Mouse (Mus musculus) hindbrain, embryonic 12.5 days (tissue): ENCODE measurements at regions not wholly inside any gene's neighbourhood (a gene's known extent, or its start where the extent isn't known, plus 50 kb on each side); places are given as distances from the start of the nearest gene placed in this dataset.
"Not testable (repeated sequence)": the region's sequence is repeated elsewhere in the genome, so short reads cannot be mapped to it uniquely, and the experiment has no call there.

ENCODE experiments used
- ATAC-seq: fragments of 200-750 bp; cut with Nextera tagmentation; 2 replicates; pipeline ENCODE4 v1.8.0; 2017; ENCODE audit warnings: moderate TSS enrichment; ENCODE audit not compliant: low FRiP score
- H3K27ac ChIP-seq: fragments of 300-500 bp; sonication (generic); 2 replicates; pipeline ENCODE4 v1.5.1; 2016; ENCODE audit warnings: mild to moderate bottlenecking
- H3K27me3 ChIP-seq: fragments of 300-500 bp; sonication (generic); 2 replicates; pipeline ENCODE4 v1.6.1; 2016; ENCODE audit warnings: mild to moderate bottlenecking
- H3K36me3 ChIP-seq: fragments of 300-500 bp; sonication (generic); 2 replicates; pipeline ENCODE4 v1.6.1; 2016; ENCODE audit warnings: mild to moderate bottlenecking
- H3K4me1 ChIP-seq: fragments of 300-500 bp; sonication (generic); 2 replicates; pipeline ENCODE4 v1.6.1; 2016
- H3K4me2 ChIP-seq: fragments of 300-500 bp; sonication (generic); replicated peaks from 2 replicates; pipeline ENCODE4 v1.6.1; 2016; ENCODE audit warnings: mild to moderate bottlenecking
- H3K4me3 ChIP-seq: fragments of 300-500 bp; sonication (generic); 2 replicates; pipeline ENCODE4 v1.5.1; 2016; ENCODE audit warnings: mild to moderate bottlenecking
- H3K9ac ChIP-seq: fragments of 300-500 bp; sonication (generic); 2 replicates; pipeline ENCODE4 v1.6.1; 2016; ENCODE audit warnings: mild to moderate bottlenecking, moderate library complexity
- H3K9me3 ChIP-seq: fragments of 300-500 bp; sonication (generic); replicated peaks from 2 replicates; pipeline ENCODE4 v1.6.1; 2016; ENCODE audit warnings: mild to moderate bottlenecking
- WGBS: fragments of 180-500 bp; shearing (Covaris S2); methylation state at CpG from one replicate; pipeline ENCODE4 v1.1.7; 2016; 5-methylcytosine and 5-hydroxymethylcytosine counted together

DNA sequence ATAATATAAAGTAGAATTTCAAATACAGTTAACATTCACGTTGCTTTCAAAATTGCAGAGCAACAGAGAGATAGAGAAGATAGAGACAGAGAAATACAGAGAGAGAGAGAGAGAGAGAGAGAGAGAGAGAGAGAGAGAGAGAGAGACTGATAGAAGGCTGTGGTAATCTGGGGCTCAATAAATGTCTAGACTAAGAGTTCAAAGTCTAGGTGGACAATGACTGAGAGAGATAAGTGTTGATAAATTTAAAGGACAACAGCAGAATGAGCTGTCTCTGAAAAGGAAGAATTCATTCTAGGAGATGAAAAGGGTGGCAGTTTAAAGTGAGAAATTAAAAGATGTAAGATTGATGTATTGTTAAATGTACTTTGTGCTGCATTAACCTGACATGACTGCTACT, 335.7 kb downstream of the Car8 start:
- Histone ChIP-seq H3K36me3 (no peaks in the 10 kb centered on the region), H3K9me3 (no peaks in the 10 kb centered on the region), H3K27ac (no peak overlapping the region), H3K4me3 (no peak overlapping the region), H3K27me3 (no peaks in the 10 kb centered on the region), H3K4me1 (no peaks in the 10 kb centered on the region), H3K4me2 (no peak overlapping the region), H3K9ac (no peak overlapping the region)
- ATAC-seq: no peak
- WGBS: 60% methylated on average over 1 of the region's 1 CpGs

DNA sequence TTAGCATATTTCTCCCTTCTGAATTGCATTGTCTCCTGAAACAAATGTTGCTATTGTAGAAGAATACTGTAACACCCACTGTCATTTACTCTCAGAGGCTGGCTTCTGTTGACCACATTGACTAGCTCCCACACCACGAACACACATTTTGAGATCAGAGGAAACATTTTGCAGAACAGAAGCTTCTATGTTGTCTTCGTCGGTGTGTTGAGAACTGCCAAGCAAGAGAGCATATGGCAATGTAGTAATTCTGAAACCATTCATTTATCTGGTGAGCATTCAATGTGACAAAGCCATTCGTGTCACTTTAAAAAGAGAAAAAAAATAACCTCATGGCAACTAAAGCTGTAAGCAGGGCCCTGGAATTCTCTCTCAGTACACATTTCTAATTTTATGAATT, 343.9 kb downstream of the Car8 start:
- H3K36me3 ChIP-seq: no peaks in the 10 kb centered on the region
- H3K4me2 ChIP-seq: no peak overlapping the region
- H3K9me3 ChIP-seq: no peaks in the 10 kb centered on the region
- 75% methylated on average over 4 of the region's 4 CpGs for WGBS
- H3K9ac ChIP-seq: no peak overlapping the region
- no peak overlapping the region; the same call in 1 of the 2 replicates for H3K27ac ChIP-seq
- no peak for ATAC-seq
- H3K4me3 ChIP-seq: no peak overlapping the region
- H3K27me3 ChIP-seq: no peaks in the 10 kb centered on the region
- H3K4me1 ChIP-seq: no peaks in the 10 kb centered on the region

DNA sequence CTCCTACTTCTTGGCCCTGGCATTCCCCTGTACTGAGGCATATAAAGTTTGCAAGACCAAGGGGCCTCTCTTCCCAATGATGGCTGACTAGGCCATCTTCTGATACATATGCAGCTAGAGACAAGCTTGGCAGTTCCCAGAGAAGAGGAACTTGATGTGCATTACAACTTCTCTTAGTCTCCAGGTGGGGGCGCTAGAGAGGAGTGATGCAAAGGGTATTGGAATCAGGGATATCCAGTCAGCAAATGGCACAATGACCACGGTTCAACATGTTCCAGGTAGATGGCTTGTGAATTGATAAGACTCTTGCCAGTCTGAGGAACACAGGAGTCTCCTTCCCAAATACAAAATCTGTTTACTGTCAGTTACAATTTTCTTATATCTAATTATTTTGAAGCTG, 347.7 kb downstream of the Car8 start:
- Histone ChIP-seq H3K4me2 (no peak overlapping the region), H3K9ac (no peak overlapping the region), H3K9me3 (no peaks in the 10 kb centered on the region), H3K4me1 (no peaks in the 10 kb centered on the region), H3K36me3 (no peaks in the 10 kb centered on the region), H3K27me3 (no peaks in the 10 kb centered on the region), H3K27ac (no peak overlapping the region), H3K4me3 (no peak overlapping the region)
- WGBS: 61% methylated on average over 2 of the region's 2 CpGs
- no peak for ATAC-seq

DNA sequence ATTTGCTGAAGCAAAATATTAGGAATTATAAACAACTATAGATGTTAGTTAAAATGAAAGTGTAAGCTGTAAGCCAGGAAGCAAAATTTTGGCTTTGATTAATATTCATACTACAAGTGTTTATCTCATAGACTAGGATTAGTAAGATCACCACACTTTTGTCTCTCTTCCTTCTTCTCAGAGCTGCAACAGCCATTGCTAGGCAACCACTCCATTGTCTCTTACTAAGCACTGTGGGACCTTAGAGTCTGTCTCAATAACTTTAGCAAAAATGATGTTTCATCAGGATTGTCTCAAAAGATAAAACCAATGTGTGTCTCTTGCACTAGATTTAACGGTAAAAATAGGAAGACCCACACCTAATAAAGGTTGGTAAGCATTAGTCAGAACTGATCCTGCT, 384.3 kb downstream of the Car8 start:
- ATAC-seq: no peak
- 70% methylated on average over 1 of the region's 1 CpGs for WGBS
- H3K27ac ChIP-seq: no peak overlapping the region

DNA sequence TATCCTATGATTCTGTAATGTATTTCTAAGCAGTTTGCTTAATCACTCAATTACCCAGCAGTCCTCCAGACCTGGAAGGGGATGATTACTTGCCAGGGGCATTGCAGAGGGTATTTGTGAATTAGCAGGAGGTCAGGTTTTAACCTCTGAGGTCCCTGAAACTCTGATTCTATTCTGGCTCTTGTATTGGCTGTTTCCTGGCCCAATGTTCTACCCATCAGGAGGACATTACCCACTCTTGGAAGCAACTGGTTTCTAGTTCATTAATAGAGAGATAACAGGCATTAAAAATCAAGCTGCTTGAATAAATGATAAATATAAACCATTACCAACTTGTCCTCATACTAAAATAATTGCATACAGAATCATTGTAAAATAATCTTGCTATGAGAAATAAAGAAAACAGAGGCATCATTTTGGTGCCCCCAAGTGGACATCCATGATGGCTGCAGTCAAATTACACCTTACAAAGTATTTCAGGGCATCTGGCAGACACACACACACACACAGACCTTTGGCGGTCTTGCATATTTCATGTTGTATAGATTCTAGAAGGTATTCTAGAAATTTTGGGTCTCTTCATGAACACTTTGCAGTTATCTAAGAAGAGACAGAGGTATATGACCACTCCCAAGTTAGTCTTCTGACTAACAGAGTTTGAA, 385.6 kb downstream of the Car8 start:
- ATAC-seq: 0 out of 2 replicates have a peak, but pooled peaks have one; percentile 29
- Histone ChIP-seq H3K4me2 (no peak overlapping the region), H3K36me3 (no peaks in the 10 kb centered on the region), H3K4me3 (no peak overlapping the region), H3K4me1 (no peaks in the 10 kb centered on the region), H3K9me3 (no peaks in the 10 kb centered on the region), H3K27ac (no peak overlapping the region), H3K27me3 (no peaks in the 10 kb centered on the region), H3K9ac (no peak overlapping the region)
- WGBS: 77% methylated on average over 1 of the region's 1 CpGs

More for the DNA sequence above, 384.3 kb downstream of the Car8 start:
- Histone ChIP-seq H3K27me3 (no peaks in the 10 kb centered on the region), H3K4me1 (no peaks in the 10 kb centered on the region), H3K4me2 (no peak overlapping the region), H3K36me3 (no peaks in the 10 kb centered on the region), H3K9me3 (no peaks in the 10 kb centered on the region), H3K4me3 (no peak overlapping the region), H3K9ac (no peak overlapping the region)

DNA sequence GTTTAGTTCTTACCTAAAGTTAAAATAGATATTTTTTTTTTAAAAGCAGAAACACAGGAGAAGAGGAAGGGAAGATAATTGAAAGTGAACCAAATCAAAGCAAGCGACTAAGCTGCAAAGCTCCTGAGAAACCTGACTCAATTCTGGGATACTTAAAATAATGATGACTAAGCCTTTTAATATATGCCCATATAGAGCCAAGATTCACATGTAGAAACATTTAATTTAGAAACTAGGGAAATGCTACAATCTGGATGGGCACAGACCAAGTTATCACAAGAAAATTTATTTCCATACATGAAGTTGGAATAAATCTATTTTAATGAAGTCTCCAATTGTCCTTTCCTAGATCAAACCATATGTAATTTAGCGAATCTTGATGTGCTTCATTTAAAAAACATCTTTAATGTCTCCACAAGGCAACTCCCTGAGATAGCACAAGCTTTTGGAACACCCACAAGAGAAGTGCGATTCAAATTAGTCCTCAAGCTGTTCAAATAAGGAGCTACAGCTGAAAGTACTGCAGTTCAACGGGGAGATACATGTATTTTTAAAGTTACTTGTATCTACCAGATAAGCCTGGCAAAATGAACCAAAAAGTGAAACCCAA, 386.7 kb downstream of the Car8 start:
- WGBS: 90% methylated on average over 4 of the region's 4 CpGs

DNA sequence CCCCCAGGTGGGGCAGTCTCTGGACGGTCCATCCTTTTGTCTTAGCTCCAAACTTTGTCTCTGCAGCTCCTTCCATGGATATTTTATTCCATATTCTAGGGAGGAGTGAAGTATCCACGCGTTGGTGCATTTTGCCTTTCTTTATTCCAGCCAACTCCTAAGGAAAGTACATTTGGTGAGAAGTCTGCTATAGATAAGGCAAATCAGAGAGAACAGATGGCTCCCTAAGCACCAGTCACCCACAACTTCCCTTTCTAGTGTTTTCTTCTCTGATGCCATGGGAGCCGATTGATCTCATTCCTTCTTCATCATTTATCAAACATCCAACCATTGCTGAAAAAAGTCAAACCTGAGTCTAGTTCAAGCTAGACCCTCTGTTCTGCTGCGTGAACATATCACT, 391.4 kb downstream of the Car8 start:
- H3K9ac ChIP-seq: no peak overlapping the region
- no peak overlapping the region for H3K27ac ChIP-seq
- 89% methylated on average over 5 of the region's 5 CpGs for WGBS
- no peak for ATAC-seq
- no peaks in the 10 kb centered on the region for H3K4me1 ChIP-seq
- H3K27me3 ChIP-seq: no peaks in the 10 kb centered on the region
- H3K4me2 ChIP-seq: no peak overlapping the region
- H3K36me3 ChIP-seq: no peaks in the 10 kb centered on the region
- no peak overlapping the region for H3K4me3 ChIP-seq
- no peaks in the 10 kb centered on the region for H3K9me3 ChIP-seq

More for the DNA sequence above, 386.7 kb downstream of the Car8 start:
- no peak overlapping the region for H3K27ac ChIP-seq
- no peak overlapping the region for H3K4me3 ChIP-seq
- H3K27me3 ChIP-seq: no peaks in the 10 kb centered on the region
- no peak overlapping the region for H3K9ac ChIP-seq
- H3K4me1 ChIP-seq: no peaks in the 10 kb centered on the region
- no peaks in the 10 kb centered on the region for H3K36me3 ChIP-seq
- no peaks in the 10 kb centered on the region for H3K9me3 ChIP-seq
- H3K4me2 ChIP-seq: no peak overlapping the region
- no peak for ATAC-seq

DNA sequence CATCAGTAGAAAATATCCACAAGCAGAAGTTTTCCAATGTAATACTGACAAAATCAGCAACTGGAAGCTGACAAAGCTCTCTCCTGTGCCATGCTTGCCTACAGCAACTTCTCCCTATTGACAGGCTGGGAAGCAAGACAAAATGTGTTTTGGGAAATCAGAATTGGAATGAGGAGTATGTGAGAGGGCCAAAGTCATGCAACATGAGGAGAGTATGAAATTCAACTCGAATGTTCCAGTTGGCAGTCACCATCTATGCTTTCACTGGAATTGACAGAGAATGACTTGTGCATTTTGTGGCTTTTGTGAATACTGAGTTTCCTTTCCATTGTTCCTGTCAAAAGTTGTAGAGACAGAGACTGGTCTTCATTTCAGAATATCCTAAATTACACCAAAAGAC, 409.7 kb downstream of the Car8 start:
- no peaks in the 10 kb centered on the region for H3K27me3 ChIP-seq
- H3K36me3 ChIP-seq: no peaks in the 10 kb centered on the region
- H3K4me2 ChIP-seq: no peak overlapping the region
- H3K4me3 ChIP-seq: no peak overlapping the region
- no peaks in the 10 kb centered on the region for H3K9me3 ChIP-seq
- no peak overlapping the region for H3K27ac ChIP-seq
- 64% methylated on average over 1 of the region's 1 CpGs for WGBS
- no peaks in the 10 kb centered on the region for H3K4me1 ChIP-seq
- ATAC-seq: no peak
- no peak overlapping the region for H3K9ac ChIP-seq

DNA sequence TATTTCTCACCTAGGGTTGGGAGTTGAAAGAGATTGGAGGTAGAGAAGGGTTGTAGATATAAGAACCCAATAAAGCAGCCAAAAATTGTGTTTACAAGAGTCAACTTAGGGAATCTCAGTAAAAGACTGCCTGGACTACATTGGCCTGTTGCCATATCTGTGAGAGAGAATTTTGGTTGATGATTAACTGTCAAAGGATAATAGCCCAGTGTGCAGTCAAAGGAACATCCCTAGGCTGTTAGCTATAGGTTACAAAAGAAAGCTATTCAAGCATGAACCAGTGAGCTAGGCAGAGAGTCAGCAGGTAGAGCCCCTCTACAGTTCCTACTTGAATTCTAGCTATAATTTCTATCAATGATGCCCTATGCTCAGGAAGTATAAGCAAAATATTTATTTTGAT, 419.0 kb downstream of the Car8 start:
- Histone ChIP-seq H3K4me2 (no peak overlapping the region), H3K27ac (no peak overlapping the region)
- ATAC-seq: no peak

DNA sequence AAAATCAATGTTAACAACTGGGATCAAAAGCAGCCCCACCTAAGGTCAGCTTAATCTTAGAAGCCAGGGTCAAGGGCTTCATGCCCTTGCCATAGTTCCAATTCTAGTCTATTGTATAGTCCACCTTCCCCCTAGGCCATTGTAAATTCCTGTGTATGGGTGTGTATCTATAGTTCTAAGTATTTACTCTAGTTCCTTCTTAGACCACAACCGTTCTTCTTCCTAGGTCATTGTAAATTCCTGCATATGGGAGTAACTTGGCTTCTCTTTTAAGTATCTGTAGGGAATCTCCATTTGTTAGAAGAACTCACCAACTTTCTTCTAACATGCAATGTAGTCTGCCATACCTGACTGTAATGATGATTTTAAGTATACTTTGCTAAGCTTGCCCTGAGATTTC, 461.1 kb downstream of the Car8 start:
- ATAC-seq, H3K27me3 ChIP-seq, H3K36me3 ChIP-seq, H3K4me3 ChIP-seq, H3K9me3 ChIP-seq, H3K27ac ChIP-seq, H3K4me1 ChIP-seq, H3K4me2 ChIP-seq, H3K9ac ChIP-seq: not testable (repeated sequence)
- WGBS: 85% methylated on average over 1 of the region's 1 CpGs

More for the DNA sequence above, 419.0 kb downstream of the Car8 start:
- Histone ChIP-seq H3K4me3 (no peak overlapping the region), H3K27me3 (no peaks in the 10 kb centered on the region), H3K36me3 (no peaks in the 10 kb centered on the region), H3K9ac (no peak overlapping the region), H3K9me3 (no peaks in the 10 kb centered on the region), H3K4me1 (no peaks in the 10 kb centered on the region)

DNA sequence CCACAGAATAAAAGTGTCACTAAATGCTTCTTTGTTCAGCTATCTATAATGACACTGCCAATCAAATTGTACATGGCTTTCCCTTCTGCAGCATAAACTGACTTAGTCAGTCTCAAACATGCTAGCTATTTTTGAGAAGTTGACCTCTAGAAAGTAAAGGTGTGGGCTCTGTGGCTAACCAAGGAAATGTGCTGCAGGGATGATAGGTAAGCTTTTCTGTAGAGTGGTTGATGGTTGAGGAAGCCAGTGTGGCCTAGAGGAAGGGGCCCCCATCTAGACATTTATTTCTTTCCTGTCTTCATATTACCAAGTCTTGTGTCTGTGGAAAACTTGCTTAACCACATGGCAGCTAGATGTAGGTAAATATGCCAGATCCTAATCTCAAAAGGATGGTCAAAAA, 483.4 kb downstream of the Car8 start:
- no peak for ATAC-seq
- no peaks in the 10 kb centered on the region for H3K27me3 ChIP-seq
- H3K36me3 ChIP-seq: no peaks in the 10 kb centered on the region
- no peak overlapping the region for H3K4me2 ChIP-seq
- no peaks in the 10 kb centered on the region for H3K9me3 ChIP-seq
- no peak overlapping the region for H3K27ac ChIP-seq
- H3K4me3 ChIP-seq: no peak overlapping the region
- no peak overlapping the region for H3K9ac ChIP-seq
- H3K4me1 ChIP-seq: no peaks in the 10 kb centered on the region

DNA sequence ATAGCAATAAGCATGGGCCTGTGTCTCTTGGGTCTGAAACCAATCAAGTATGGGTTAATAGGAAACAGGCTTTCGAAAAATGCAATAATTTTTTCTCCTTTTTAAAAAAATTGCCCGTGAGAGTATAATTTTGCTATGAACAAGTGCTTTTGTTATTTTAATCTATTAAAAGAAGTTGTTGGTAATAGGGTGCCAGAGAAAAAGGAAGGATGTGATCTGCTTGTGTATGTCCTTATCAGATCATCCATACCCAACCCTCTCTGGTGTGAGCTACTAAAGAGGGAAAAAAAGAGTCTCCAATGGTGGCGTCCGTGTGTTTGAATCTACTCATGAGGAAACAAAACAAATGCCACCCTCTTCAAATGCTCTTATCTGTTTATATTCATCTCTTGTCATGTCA, 484.9 kb downstream of the Car8 start:
- no peaks in the 10 kb centered on the region for H3K9me3 ChIP-seq
- no peak overlapping the region for H3K4me2 ChIP-seq
- no peaks in the 10 kb centered on the region for H3K36me3 ChIP-seq
- no peaks in the 10 kb centered on the region for H3K4me1 ChIP-seq
- no peak for ATAC-seq
- no peak overlapping the region for H3K27ac ChIP-seq
- H3K4me3 ChIP-seq: no peak overlapping the region
- H3K9ac ChIP-seq: no peak overlapping the region
- H3K27me3 ChIP-seq: no peaks in the 10 kb centered on the region
- 86% methylated on average over 4 of the region's 4 CpGs for WGBS

DNA sequence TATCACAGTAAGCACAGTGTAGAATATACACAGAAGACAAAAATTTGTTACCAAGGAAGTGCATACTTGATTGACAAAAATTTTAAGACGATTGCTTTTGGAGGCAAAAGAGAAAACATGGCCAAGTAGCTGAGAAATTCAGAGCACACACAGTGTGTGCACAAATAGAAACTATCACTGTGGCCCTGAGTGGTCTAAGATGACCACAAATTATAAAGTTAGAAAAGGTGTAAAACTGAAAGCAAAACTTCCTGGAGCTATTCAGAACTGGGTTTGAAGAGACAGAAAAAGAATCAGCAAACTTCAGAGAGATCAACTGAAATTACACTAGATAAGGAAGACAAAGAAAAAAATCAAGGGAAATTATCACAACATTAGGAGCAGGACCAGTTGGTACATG, 487.6 kb downstream of the Car8 start:
- no peak overlapping the region for H3K9ac ChIP-seq
- H3K4me2 ChIP-seq: no peak overlapping the region
- no peak overlapping the region for H3K27ac ChIP-seq
- no peak overlapping the region for H3K4me3 ChIP-seq
- 94% methylated on average over 1 of the region's 1 CpGs for WGBS
- no peaks in the 10 kb centered on the region for H3K27me3 ChIP-seq
- H3K9me3 ChIP-seq: no peaks in the 10 kb centered on the region
- H3K4me1 ChIP-seq: no peaks in the 10 kb centered on the region
- no peaks in the 10 kb centered on the region for H3K36me3 ChIP-seq
- no peak for ATAC-seq
